Mouse (Mus musculus) ES-CJ7 (cell line): ENCODE results near the gene 4930556J24Rik.
"Not testable (repeated sequence)": the region's sequence is repeated elsewhere in the genome, so short reads cannot be mapped to it uniquely, and the experiment has no call there.

Experiments used
- DNase-seq: peaks from one replicate; pipeline ENCODE4 v3.0.0; 2011; ENCODE audit warnings: low read depth, low spot score

4930556J24Rik gene

GRCm38 (mm10) chr11:3976678-3977077, at the start of gene 4930556J24Rik:
Gene 4930556J24Rik (minus strand): TSS chr11:3976778.
- DNase-seq: no peak

GRCm38 (mm10) chr11:4023321-4023720, 46.7 kb upstream of the 4930556J24Rik start:
- DNase-seq: no peak

DNA sequence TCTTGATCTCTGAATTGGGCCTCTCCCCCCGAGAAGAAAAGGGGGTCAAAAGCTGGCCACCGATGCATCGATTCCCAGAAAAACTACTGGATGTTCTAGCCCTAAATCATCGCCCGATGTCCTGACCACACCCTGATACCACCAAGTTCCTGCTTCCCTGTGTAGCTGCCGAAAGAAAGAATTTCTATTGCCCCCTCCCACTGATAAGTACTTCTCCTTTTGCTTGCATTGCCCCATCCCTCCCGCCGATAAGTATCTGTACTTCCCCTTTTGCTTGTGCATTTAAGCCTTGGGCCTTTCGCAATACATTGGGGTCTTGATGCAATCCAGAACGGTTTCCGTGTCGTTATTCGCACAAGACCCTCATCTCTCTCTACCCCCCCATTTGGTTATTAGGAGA, 45.5 kb upstream of the 4930556J24Rik start:
- DNase-seq: not testable (repeated sequence)

GRCm38 (mm10) chr11:4015796-4016195, 39.2 kb upstream of the 4930556J24Rik start:
- not testable (repeated sequence) for DNase-seq

- DNase-seq: no peak
Measured at GRCm38 (mm10) chr11:4012616-4013015, 36.0 kb upstream of the 4930556J24Rik start.

DNA sequence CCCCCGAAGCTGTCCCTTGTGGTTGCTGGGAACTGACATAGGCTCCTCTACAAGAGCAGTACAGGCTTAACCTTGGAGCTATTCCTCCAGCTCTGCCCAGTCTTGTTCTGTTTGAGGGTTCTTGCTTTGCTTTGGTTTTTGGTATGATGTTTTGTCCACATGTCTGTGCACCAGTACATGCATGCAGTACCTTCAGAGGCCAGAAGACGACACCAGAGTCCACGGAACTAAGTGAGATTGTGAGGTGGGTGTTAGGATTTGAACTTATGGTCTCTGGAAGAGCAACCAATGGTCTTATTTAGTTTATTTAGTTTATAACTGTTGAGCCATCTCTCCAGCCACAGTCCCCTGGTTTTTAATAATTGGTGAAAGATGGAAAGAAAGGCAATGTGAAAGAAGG, 29.9 kb upstream of the 4930556J24Rik start:
- peak; percentile 30 for DNase-seq

GRCm38 (mm10) chr11:4005220-4005805, 28.7 kb upstream of the 4930556J24Rik start:
- no peak for DNase-seq

DNA sequence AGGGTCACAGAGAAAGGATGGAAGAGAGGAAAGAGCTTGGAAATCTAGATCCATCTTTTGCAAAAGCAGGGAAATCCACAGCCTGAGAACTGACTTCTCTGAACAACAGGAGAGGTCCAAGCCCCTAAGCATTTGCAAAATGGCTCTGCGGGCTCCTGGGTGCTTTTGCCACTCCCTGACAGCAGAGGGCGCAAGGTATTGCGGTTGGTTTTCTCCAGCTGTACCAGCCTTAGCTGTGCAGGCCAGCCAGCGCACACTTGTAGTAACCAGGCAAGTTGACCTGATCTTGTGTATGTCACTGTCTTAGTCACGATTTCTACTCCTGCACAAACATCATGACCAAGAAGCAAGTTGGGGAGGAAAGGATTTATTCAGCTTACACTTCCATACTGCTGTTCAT, 25.0 kb upstream of the 4930556J24Rik start:
- peak; percentile 80 for DNase-seq

GRCm38 (mm10) chr11:3999547-3999946, 23.0 kb upstream of the 4930556J24Rik start:
- DNase-seq: no peak

- peak; percentile 59 for DNase-seq
Measured at GRCm38 (mm10) chr11:3997978-3998720, 21.6 kb upstream of the 4930556J24Rik start.

- no peak for DNase-seq
Measured at GRCm38 (mm10) chr11:3996840-3997239, 20.3 kb upstream of the 4930556J24Rik start.

DNA sequence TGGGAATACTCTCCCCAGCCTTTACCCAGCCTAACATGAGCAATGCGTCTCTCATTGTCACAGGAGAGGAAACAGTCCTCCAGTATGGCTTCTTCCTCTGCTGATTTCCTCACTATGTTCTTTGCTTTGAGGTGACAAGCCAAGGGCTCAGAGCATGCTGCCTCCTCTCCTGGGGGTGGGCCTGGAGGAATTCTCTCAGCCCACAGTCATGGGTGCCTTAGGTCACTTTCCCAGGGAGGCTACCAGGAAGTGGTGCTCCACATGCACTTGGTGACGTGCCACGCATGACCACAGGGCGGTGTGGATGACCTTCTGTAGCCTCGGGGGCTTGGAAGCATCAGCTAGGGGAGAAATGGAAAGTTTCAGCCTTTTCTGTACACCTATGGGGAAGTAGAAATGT, 18.9 kb upstream of the 4930556J24Rik start:
- DNase-seq: no peak

DNA sequence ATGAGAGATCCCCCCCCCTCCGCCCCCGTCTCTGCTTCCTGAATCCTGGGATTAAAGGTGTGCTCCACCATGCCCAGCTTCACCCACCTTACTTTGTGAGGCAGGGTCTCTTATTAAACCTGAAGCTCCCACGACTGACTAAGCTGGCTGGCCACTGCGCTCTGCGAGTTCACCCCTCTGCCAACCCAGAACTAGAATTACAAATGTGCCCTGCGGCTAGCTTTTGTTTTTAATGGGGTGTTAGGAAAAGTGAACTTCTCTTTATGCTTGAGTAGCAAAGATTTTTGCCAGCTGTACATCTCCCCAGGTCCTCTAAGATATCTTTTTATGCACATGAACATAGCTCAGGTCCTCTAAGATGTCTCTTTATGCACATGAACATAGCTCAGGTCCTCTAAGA, 17.3 kb upstream of the 4930556J24Rik start:
- no peak for DNase-seq

GRCm38 (mm10) chr11:3993132-3993531, 16.6 kb upstream of the 4930556J24Rik start:
- no peak for DNase-seq

- no peak for DNase-seq
Measured at GRCm38 (mm10) chr11:3989748-3990147, 13.2 kb upstream of the 4930556J24Rik start.

- peak; percentile 64 for DNase-seq
Measured at GRCm38 (mm10) chr11:3983863-3984745, 7.5 kb upstream of the 4930556J24Rik start.

DNA sequence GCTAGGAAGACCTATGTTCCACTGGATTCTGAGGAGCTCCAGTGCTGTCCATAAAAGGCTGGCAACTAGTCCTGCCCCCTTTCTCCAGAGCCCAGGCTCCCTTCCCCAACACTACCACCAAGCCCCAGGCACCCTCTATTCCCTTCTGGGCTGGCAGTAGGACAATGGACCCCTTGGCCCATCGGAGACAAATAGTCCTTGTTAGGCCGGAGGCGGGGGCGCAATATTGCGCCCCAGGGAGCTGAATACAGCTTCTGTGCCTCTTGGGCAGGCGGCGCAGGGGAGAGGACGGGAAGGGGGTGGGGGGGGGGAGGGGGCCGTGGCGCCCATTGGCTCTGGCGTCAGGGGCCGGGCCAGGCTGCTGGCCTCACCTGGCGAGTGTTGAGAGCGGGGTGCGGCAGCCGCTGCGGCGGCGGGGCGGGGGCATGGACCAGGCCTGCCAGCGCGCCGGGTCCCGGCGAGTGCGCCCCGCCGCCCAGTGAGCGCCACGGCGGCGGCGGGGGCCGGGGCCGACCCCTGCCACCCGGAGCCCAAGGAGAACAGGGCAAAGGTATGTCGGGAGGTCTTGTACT, 6.8 kb upstream of the 4930556J24Rik start, which contains the start of gene Gal3st1:
Gal3st1 (plus strand) TSS at position 346 of the 572 bp plus-strand sequence.
- DNase-seq: no peak

DNA sequence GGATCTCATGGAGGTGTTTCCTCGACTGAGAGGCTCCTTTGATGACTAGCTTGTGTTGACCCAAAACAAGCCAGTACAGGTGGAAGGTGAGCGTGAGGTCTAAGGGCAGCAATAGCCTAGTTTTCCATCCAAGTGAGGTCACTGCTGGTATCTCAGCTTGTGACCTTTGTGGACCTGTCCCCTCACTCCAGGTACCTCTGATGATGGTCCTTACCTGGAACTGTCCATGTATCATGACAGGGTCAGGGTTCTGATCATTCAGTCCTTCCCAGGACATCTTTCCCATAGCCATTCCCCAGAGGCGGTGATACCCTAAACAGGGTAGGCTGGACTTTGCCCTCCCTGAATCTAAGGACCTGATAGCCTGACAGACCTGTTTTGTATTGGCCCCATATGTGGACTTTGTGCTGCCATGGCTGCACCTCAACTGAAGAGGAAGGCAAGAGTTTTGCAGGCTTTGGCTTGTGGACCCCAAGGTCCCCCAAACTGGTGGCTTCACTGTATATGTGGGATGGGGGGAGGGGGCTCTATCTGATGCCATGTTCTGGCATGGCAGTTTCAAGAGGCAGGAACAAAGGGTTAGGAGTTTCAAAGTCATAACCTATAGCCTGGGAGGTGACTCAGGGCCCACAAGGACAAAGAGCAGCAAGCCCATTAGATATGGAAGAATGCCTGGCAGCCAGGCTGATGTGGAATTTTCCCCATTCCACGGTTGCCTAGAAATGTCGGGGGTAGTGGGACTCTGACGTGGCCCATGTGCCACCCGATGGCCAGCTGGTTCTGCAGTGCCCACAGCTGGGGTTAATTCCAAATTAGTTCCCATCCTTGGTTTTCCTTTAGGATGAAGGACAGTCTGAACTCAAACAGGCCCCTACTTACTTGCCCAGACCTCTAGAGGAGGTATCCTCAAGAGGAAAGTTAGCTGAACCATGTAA, 6.0 kb upstream of the 4930556J24Rik start:
- no peak for DNase-seq

DNA sequence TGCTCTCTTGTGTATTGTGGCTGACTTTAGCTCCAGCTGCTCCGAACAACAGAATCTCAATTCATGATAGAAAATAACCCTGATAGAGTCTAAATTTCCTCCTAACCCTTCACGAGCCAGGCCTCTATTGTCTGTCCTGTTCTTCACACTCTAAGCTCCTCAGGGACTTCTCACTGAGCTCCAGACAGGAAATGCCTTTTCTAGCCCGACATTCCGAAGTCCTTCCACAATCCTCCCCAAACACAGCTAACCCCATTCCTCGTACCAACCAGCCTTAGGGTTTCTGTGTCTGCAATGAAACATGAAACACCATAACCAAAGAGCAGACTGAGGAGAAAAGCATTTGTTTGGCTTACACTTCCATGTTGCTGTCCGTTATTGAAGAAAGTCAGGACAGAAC, 5.0 kb upstream of the 4930556J24Rik start:
- no peak for DNase-seq

- DNase-seq: no peak
Measured at GRCm38 (mm10) chr11:3978421-3978820, 1.8 kb upstream of the 4930556J24Rik start.

DNA sequence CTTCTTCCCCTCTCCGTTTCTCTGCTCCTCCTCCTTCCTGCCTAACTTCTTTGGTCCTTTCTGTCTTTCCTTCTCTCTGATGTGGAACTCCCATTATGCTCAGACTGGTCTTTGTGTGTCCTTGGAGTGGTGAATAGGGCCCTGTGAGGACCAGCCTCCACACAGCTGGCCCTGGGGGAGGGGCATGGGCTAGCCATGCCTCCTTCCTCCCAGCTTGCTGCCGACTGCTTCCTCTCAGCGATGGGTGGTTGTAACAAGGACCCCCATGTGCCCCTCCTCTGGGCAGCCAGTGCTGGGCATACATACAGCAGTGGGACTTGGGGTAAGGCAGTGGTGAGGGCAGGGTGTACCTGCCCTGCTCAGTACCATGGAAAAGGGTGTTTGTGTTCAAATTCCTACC, 2.3 kb downstream of the 4930556J24Rik start:
- no peak for DNase-seq
